Mouse (Mus musculus) forebrain, embryonic 13.5 days (tissue): ENCODE data around the gene Rtn4rl2. TPM values are rescaled to one million over a fixed set of nuclear protein-coding genes. Genes with fewer than 3 reads are reported as not detected.

Experiments used
- ATAC-seq: fragments of 200-750 bp; cut with Nextera tagmentation; 2 replicates; pipeline ENCODE4 v1.8.0; 2017
- H3K27ac ChIP-seq: fragments of 300-500 bp; sonication (generic); 2 replicates; pipeline ENCODE4 v1.5.1; 2015; ENCODE audit warnings: inconsistent platforms, mild to moderate bottlenecking, moderate library complexity
- H3K27me3 ChIP-seq: fragments of 300-500 bp; sonication (generic); 2 replicates; pipeline ENCODE4 v1.6.1; 2015; ENCODE audit warnings: mild to moderate bottlenecking, inconsistent platforms
- H3K36me3 ChIP-seq: fragments of 300-500 bp; sonication (generic); 2 replicates; pipeline ENCODE4 v1.6.1; 2015; ENCODE audit warnings: mild to moderate bottlenecking, inconsistent platforms; ENCODE audit not compliant: poor library complexity, severe bottlenecking
- H3K4me1 ChIP-seq: fragments of 300-500 bp; sonication (generic); 2 replicates; pipeline ENCODE4 v1.6.1; 2015; ENCODE audit warnings: inconsistent platforms
- H3K4me2 ChIP-seq: fragments of 300-500 bp; sonication (generic); 2 replicates; pipeline ENCODE4 v1.6.1; 2015; ENCODE audit warnings: inconsistent platforms, mild to moderate bottlenecking, moderate library complexity
- H3K4me3 ChIP-seq: fragments of 300-500 bp; sonication (generic); 2 replicates; pipeline ENCODE4 v1.5.1; 2015; ENCODE audit warnings: mild to moderate bottlenecking, inconsistent platforms
- H3K9ac ChIP-seq: fragments of 300-500 bp; sonication (generic); 2 replicates; pipeline ENCODE4 v1.6.1; 2015; ENCODE audit warnings: mild to moderate bottlenecking, inconsistent platforms
- H3K9me3 ChIP-seq: fragments of 300-500 bp; sonication (generic); replicated peaks from 2 replicates; pipeline ENCODE4 v1.6.1; 2016; ENCODE audit warnings: inconsistent platforms
- WGBS: fragments of 180-500 bp; shearing (Covaris S2); methylation state at CpG from one replicate; pipeline ENCODE4 v1.1.7; 2015; 5-methylcytosine and 5-hydroxymethylcytosine counted together
- polyA plus RNA-seq: library from polyadenylated mRNA; unstranded; fragments of >200 nt; fragmentation: Nextera tagmentation; extraction: Ambion mirVana; gene quantifications from 2 replicates; pipeline ENCODE4 v1.2.1, GENCODE M21; 2015

The Rtn4rl2 gene
- polyA plus RNA-seq, 1 experiment from 2014 or later = 5.6 TPM

DNA sequence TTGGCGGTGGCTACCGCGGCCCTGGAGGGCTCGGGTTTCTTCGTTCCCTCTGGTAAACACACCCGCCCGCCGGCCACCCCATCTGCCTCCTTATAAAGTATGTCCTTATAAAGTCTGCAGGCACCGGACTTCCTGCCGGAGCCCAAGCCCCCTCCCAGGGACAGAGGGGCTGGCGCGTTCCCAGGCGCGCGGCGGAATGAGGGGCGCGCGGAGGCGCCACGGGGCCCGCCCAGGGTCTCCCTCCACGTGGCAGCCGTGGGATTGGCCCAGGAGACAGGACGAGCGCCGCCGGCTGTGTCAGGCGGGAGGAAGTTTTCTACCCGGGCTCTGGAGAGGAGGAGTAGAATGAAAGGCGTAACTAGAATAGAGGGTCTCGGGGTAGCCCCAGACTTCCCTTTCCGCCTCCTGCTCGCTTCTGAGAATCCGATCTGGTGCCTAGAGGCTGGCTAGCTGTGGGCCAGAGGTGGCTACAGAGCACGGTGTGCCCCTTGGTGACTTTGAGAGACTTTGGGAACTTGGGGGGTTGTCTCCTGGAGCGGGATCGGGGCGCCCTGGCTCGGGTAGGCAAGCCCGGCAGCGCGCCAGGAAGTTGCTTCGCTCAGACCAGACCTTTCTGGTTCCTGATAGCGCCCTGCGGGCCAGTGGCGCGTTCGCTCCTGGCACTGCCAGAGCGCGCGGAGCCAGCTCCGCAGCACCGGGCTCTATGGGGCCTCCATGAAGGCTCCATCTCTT is 46.3 kb downstream of the Rtn4rl2 start:
- peak overlapping the region; percentile 70 for H3K9ac ChIP-seq
- peak overlapping the region; percentile 62 for H3K4me3 ChIP-seq
- under 1% methylated on average over 54 of the region's 54 CpGs for whole genome bisulfite sequencing
- H3K27ac ChIP-seq = peak overlapping the region; percentile 84
- H3K9me3 ChIP-seq = no peaks in the 10 kb centered on the region
- H3K36me3 ChIP-seq = no peaks in the 10 kb centered on the region
- H3K27me3 ChIP-seq = peaks cover 35% of the 10 kb centered on the region
- peak; percentile 91 for ATAC-seq
- H3K4me1 ChIP-seq = peaks cover 42% of the 10 kb centered on the region
- peak overlapping the region; percentile 94 for H3K4me2 ChIP-seq

- under 1% methylated on average over 47 of the region's 47 CpGs for WGBS
- peak; percentile 28 for ATAC-seq
Measured at GRCm38 (mm10) chr2:84838993-84839980, 47.2 kb downstream of the Rtn4rl2 start.

GRCm38 (mm10) chr2:84838593-84838949 is 47.9 kb downstream of the Rtn4rl2 start, which contains the start of gene Slc43a1:
Gene Slc43a1, plus strand, starts transcription at chr2:84838850.
- H3K27me3 ChIP-seq = peaks cover 35% of the 10 kb centered on the region
- H3K9me3 ChIP-seq = no peaks in the 10 kb centered on the region
- no peaks in the 10 kb centered on the region for H3K36me3 ChIP-seq
- no peak for ATAC-seq
- H3K4me1 ChIP-seq = peaks cover 42% of the 10 kb centered on the region
- H3K4me2 ChIP-seq = peak within 1 kb of the TSS; percentile 94
- 14% methylated on average over 10 of the region's 10 CpGs for WGBS
- H3K4me3 ChIP-seq = peak within 1 kb of the TSS; percentile 62
- 0 out of 2 replicates have a peak within 1 kb of the TSS, but pooled peaks have one; percentile 84 for H3K27ac ChIP-seq
- peak within 1 kb of the TSS; percentile 70 for H3K9ac ChIP-seq

More at GRCm38 (mm10) chr2:84838993-84839980, 47.2 kb downstream of the Rtn4rl2 start:
- H3K9ac ChIP-seq = peak overlapping the region; percentile 70
- H3K9me3 ChIP-seq = no peaks in the 10 kb centered on the region
- peaks cover 42% of the 10 kb centered on the region for H3K4me1 ChIP-seq
- peak overlapping the region; percentile 94 for H3K4me2 ChIP-seq
- no peaks in the 10 kb centered on the region for H3K36me3 ChIP-seq
- peak overlapping the region; percentile 62 for H3K4me3 ChIP-seq
- peaks cover 35% of the 10 kb centered on the region for H3K27me3 ChIP-seq
- peak overlapping the region; percentile 84; the same call in 1 of the 2 replicates for H3K27ac ChIP-seq

DNA sequence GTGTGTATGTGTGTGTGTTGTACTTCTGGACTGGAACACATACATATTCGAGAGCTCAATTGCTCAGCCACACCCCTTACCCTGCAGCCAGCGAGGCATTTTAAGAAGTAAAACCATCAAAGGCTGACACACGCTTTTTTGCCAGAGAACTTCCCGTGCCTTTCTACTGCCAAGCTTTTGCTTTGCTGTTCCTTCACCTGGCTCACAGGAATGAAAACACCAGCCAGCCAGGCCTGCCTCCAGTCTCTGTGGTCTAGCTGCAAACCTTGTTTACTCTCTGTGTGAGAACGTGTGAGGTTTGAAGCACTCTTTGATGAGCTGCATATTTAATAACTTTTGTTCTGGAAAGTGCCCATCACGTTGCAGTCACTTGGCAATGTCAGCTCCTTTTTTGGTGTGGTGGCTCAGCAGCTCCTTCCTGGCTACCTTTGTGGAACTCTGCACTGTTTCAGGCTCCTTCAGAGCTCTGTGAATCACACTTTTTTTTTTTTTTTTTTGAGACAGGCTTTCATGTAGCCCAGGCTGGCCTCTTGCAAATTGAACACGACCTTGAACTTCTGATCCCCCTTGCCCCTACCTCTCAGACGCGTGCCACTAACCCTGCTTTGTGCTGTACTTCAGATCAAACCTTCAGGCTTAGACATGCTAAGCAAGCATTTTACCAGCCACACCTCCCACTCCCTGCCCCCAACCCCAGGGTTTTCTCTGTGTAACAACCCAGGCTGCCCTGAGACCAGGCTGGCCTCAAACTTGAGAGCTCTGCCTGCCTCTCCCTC is 48.5 kb downstream of the Rtn4rl2 start:
- WGBS = 24% methylated on average over 9 of the region's 9 CpGs
- Histone ChIP-seq H3K4me2 (peak overlapping the region; percentile 94; the same call in 1 of the 2 replicates), H3K4me1 (peaks cover 42% of the 10 kb centered on the region), H3K36me3 (no peaks in the 10 kb centered on the region), H3K27ac (no peak overlapping the region), H3K9me3 (no peaks in the 10 kb centered on the region), H3K27me3 (peaks cover 35% of the 10 kb centered on the region), H3K4me3 (no peak overlapping the region), H3K9ac (no peak overlapping the region)
- no peak for ATAC-seq

GRCm38 (mm10) chr2:84837107-84837506 is 49.4 kb downstream of the Rtn4rl2 start:
- no peak for ATAC-seq
- no peaks in the 10 kb centered on the region for H3K36me3 ChIP-seq
- peaks cover 41% of the 10 kb centered on the region for H3K4me1 ChIP-seq
- no peak overlapping the region for H3K27ac ChIP-seq
- H3K4me3 ChIP-seq = no peak overlapping the region
- H3K9ac ChIP-seq = no peak overlapping the region
- WGBS = 64% methylated on average over 8 of the region's 8 CpGs
- H3K27me3 ChIP-seq = peaks cover 35% of the 10 kb centered on the region
- no peaks in the 10 kb centered on the region for H3K9me3 ChIP-seq
- no peak overlapping the region for H3K4me2 ChIP-seq

DNA sequence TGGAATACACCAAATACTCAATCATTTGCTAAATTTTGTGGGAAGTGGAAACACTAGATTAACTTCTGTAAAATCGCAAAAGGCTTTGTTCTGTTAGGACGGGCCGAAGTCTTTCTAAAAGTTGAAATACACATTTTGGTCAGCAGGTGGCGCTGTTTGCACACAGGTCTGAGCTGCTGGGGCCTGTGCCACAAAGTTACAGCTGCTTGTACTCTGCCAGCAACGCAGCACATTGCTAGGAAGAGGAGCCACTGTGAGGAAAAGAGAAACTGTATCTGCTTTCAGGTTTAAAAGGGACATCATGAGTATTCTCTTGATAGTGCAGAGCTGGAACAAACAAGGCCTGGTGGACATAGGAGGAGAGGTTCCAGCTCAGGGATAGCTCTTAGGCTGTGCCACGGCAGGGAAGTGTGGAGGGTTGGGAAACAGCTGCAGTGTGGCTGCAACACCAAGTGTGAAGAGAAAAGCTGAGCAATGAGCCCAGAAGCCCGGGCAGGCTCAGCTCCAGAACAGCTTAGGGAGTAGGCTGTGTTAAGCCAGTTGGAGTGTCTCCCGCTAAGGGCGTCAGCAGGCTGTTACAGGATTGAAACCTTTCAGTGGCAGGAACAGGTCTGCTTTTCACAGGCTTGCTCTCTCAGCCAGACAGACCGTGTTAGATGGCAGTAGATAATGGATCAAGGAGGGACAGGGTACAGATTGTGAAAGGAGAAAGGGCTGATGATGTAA is 54.7 kb downstream of the Rtn4rl2 start:
- Histone ChIP-seq H3K4me3 (no peak overlapping the region), H3K9me3 (no peaks in the 10 kb centered on the region), H3K36me3 (peaks cover 13% of the 10 kb centered on the region), H3K27ac (peak overlapping the region; percentile 49; the same call in 1 of the 2 replicates), H3K4me2 (no peak overlapping the region), H3K4me1 (peaks cover 15% of the 10 kb centered on the region), H3K27me3 (no peaks in the 10 kb centered on the region), H3K9ac (peak overlapping the region; percentile 14; the same call in 1 of the 2 replicates)
- peak; percentile 79 for ATAC-seq
- WGBS = 29% methylated on average over 10 of the region's 10 CpGs

- no peaks in the 10 kb centered on the region for H3K9me3 ChIP-seq
- peak overlapping the region; percentile 85 for H3K4me3 ChIP-seq
- under 1% methylated on average over 29 of the region's 29 CpGs for WGBS
- H3K27me3 ChIP-seq = no peaks in the 10 kb centered on the region
- peaks cover 15% of the 10 kb centered on the region for H3K4me1 ChIP-seq
- H3K9ac ChIP-seq = peak overlapping the region; percentile 78
- peak; percentile 20 for ATAC-seq
- H3K36me3 ChIP-seq = peaks cover 13% of the 10 kb centered on the region
- H3K27ac ChIP-seq = no peak overlapping the region
- peak overlapping the region; percentile 100 for H3K4me2 ChIP-seq
Measured at GRCm38 (mm10) chr2:84827283-84827920, 59.1 kb downstream of the Rtn4rl2 start.

- Histone ChIP-seq H3K27ac (no peak within 1 kb of the TSS), H3K36me3 (peaks cover 13% of the 10 kb centered on the region)
- WGBS = under 1% methylated on average over 34 of the region's 34 CpGs
Measured at GRCm38 (mm10) chr2:84826488-84827282, 59.8 kb downstream of the Rtn4rl2 start, which contains the start of gene Timm10. Gene Timm10, plus strand, starts transcription at chr2:84826997.

GRCm38 (mm10) chr2:84823237-84823636 is 63.3 kb downstream of the Rtn4rl2 start:
- H3K4me1 ChIP-seq = peaks cover 10% of the 10 kb centered on the region
- H3K27ac ChIP-seq = no peak overlapping the region
- H3K4me2 ChIP-seq = no peak overlapping the region
- no peaks in the 10 kb centered on the region for H3K9me3 ChIP-seq
- ATAC-seq = no peak
- no peaks in the 10 kb centered on the region for H3K36me3 ChIP-seq
- 46% methylated on average over 2 of the region's 2 CpGs for WGBS
- H3K9ac ChIP-seq = no peak overlapping the region
- no peak overlapping the region for H3K4me3 ChIP-seq
- H3K27me3 ChIP-seq = peaks cover 7% of the 10 kb centered on the region; the same call in 1 of the 2 replicates

More at GRCm38 (mm10) chr2:84826488-84827282, 59.8 kb downstream of the Rtn4rl2 start, which contains the start of gene Timm10:
- Histone ChIP-seq H3K4me3 (peak within 1 kb of the TSS; percentile 85), H3K4me1 (peaks cover 11% of the 10 kb centered on the region), H3K27me3 (no peaks in the 10 kb centered on the region), H3K9me3 (no peaks in the 10 kb centered on the region), H3K4me2 (peak within 1 kb of the TSS; percentile 100), H3K9ac (peak within 1 kb of the TSS; percentile 78)
- peak; percentile 95 for ATAC-seq

DNA sequence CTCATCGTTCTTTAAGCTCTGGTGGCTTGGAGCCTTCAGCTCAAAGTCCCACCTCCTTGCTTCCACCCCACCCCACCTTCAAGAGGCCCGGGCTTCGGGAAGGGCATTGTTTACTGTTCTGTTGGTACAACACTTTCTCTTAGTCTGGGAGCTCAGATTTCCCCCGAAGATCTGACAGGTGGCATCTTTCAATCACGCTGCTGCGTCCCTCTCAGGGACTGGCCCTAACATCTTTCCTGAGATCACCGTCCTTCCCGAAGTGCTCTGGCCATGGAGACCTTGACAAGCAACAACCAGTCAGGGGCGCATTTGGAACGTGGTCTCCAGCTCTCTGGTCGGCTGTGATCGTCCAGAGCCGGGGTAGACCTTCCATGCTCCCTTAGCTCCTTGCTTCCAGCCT is 64.0 kb downstream of the Rtn4rl2 start, which contains the start of gene Smtnl1:
TSS of gene Smtnl1 (minus strand) at position 101 of the 400 bp plus-strand sequence.
- ATAC-seq = no peak
- WGBS = 68% methylated on average over 13 of the region's 13 CpGs
- Histone ChIP-seq H3K36me3 (no peaks in the 10 kb centered on the region), H3K9ac (no peak within 1 kb of the TSS), H3K4me1 (peaks cover 3% of the 10 kb centered on the region), H3K4me3 (no peak within 1 kb of the TSS), H3K27ac (no peak within 1 kb of the TSS), H3K9me3 (no peaks in the 10 kb centered on the region), H3K4me2 (no peak within 1 kb of the TSS), H3K27me3 (peaks cover 7% of the 10 kb centered on the region; the same call in 1 of the 2 replicates)
